Comparison of ENCODE assay signal across 33 mouse cellular contexts in genomic region chr3:58719461-58720230, GRCm38 (mm10). TPM values are rescaled to one million over a fixed set of nuclear protein-coding genes. Genes with fewer than 3 reads are reported as not detected.
DNase-seq lines count a peak whose midpoint lies in the region; ATAC-seq lines count a peak whose summit lies in the region.
"Had no signal": no experiment of that assay in that cellular context is flagged by ENCODE, and none has a peak within 500 bp of the region (broad histone marks: within the 10 kb centered on the region; RNA-seq: fewer than 3 reads in every experiment).

No protein-coding gene starts in this region.

- no peaks in the 10 kb centered on the region for H3K4me1 ChIP-seq in midbrain, embryonic 11.5 days (ENCODE audit: control insufficient read depth, insufficient read depth, low read length)
- H3K4me1 ChIP-seq in midbrain, embryonic 15.5 days, result no peaks in the 10 kb centered on the region
- H3K4me1 ChIP-seq: forebrain, embryonic 10.5 days; heart, embryonic 15.5 days; hindbrain, embryonic 12.5 days; limb, embryonic 13.5 days; megakaryocyte, embryonic 14.5 days; midbrain, embryonic 13.5 days; neural tube, embryonic 15.5 days had no signal

- no peak overlapping the region for H3K4me3 ChIP-seq in midbrain, embryonic 11.5 days (ENCODE audit: low read depth, low read length)
- no peak overlapping the region for H3K4me3 ChIP-seq in midbrain, embryonic 15.5 days
- H3K4me3 ChIP-seq: embryonic facial prominence, embryonic 13.5 days; forebrain, embryonic 10.5 days; heart, embryonic 10.5 days; heart, embryonic 15.5 days; hindbrain, embryonic 12.5 days; left cerebral cortex, adult 2 months; limb, embryonic 13.5 days; liver, embryonic 12.5 days; megakaryocyte, embryonic 14.5 days; midbrain, embryonic 13.5 days; neural tube, embryonic 15.5 days had no signal

- peak; percentile 36 for DNase-seq in adrenal gland, adult 8-10 months
- DNase-seq in adrenal gland, postnatal 4 days (ENCODE audit: low spot score in 2 of 2), result no peak
- peak; percentile 13 for DNase-seq in layer of hippocampus, adult 11-12 months (ENCODE audit: low spot score)
- DNase-seq in layer of hippocampus, postnatal 36 days, result no peak
- peak; percentile 60 for DNase-seq in midbrain, embryonic 11.5 days (ENCODE audit: low spot score, missing footprints)
- no peak for DNase-seq in ovary, postnatal 10 days (ENCODE audit: low spot score)
- DNase-seq: cerebellum, adult 18-20 months; cerebellum, postnatal 10 days; gastrocnemius, postnatal 10 days; kidney, adult 9 months; kidney, postnatal 10 days; lung, adult 18-20 months; lung, postnatal 4 days; right cerebral cortex, postnatal 4 days; thymus, adult 2 months; thymus, postnatal 4 days had no signal

- no peak overlapping the region for H3K4me2 ChIP-seq in midbrain, embryonic 11.5 days
- H3K4me2 ChIP-seq in midbrain, embryonic 15.5 days, result no peak overlapping the region
- H3K4me2 ChIP-seq: embryonic facial prominence, embryonic 13.5 days; heart, embryonic 15.5 days; hindbrain, embryonic 12.5 days; limb, embryonic 13.5 days; liver, embryonic 12.5 days; midbrain, embryonic 13.5 days; neural tube, embryonic 15.5 days had no signal

- H3K9me3 ChIP-seq in midbrain, embryonic 11.5 days (ENCODE audit: control insufficient read depth, low read length), result no peaks in the 10 kb centered on the region; the same call in 1 of the 2 replicates
- no peaks in the 10 kb centered on the region for H3K9me3 ChIP-seq in midbrain, embryonic 15.5 days
- H3K9me3 ChIP-seq: embryonic facial prominence, embryonic 13.5 days; heart, embryonic 10.5 days; heart, embryonic 15.5 days; limb, embryonic 13.5 days; liver, embryonic 12.5 days; midbrain, embryonic 13.5 days; neural tube, embryonic 15.5 days had no signal

- H3K9ac ChIP-seq in midbrain, embryonic 11.5 days (ENCODE audit: low read length), result no peak overlapping the region
- H3K9ac ChIP-seq in midbrain, embryonic 15.5 days, result no peak overlapping the region
- H3K9ac ChIP-seq: embryonic facial prominence, embryonic 13.5 days; heart, embryonic 15.5 days; hindbrain, embryonic 12.5 days; limb, embryonic 13.5 days; liver, embryonic 12.5 days; midbrain, embryonic 13.5 days; neural tube, embryonic 15.5 days had no signal

- H3K27ac ChIP-seq in midbrain, embryonic 11.5 days (ENCODE audit: low read depth, low read length), result no peak overlapping the region
- no peak overlapping the region for H3K27ac ChIP-seq in midbrain, embryonic 15.5 days
- H3K27ac ChIP-seq: embryonic facial prominence, embryonic 13.5 days; forebrain, embryonic 10.5 days; heart, embryonic 10.5 days; heart, embryonic 15.5 days; hindbrain, embryonic 12.5 days; limb, embryonic 13.5 days; liver, embryonic 12.5 days; midbrain, embryonic 13.5 days; neural tube, embryonic 15.5 days; stomach, postnatal 0 days had no signal

- WGBS in midbrain, embryonic 11.5 days, result 77% methylated on average over 9 of the region's 9 CpGs
- WGBS in midbrain, embryonic 15.5 days, result 62% methylated on average over 9 of the region's 9 CpGs

- H3K36me3 ChIP-seq in midbrain, embryonic 11.5 days (ENCODE audit: control insufficient read depth, insufficient read depth, low read length), result no peaks in the 10 kb centered on the region
- H3K36me3 ChIP-seq in midbrain, embryonic 15.5 days (replicated peaks), result no peaks in the 10 kb centered on the region
- H3K36me3 ChIP-seq: embryonic facial prominence, embryonic 13.5 days; forebrain, embryonic 10.5 days; G1E; heart, embryonic 10.5 days; heart, embryonic 15.5 days; hindbrain, embryonic 12.5 days; limb, embryonic 13.5 days; liver, embryonic 12.5 days; midbrain, embryonic 13.5 days; neural tube, embryonic 15.5 days had no signal

- no peak for ATAC-seq in midbrain, embryonic 11.5 days (ENCODE audit: low FRiP score)
- no peak for ATAC-seq in midbrain, embryonic 15.5 days (replicated peaks)
- ATAC-seq: forebrain, embryonic 16.5 days; intestine, postnatal 0 days; liver, embryonic 12.5 days; lung, postnatal 0 days; midbrain, embryonic 13.5 days had no signal

- H3K27me3 ChIP-seq in midbrain, embryonic 11.5 days (ENCODE audit: control insufficient read depth, insufficient read depth, low read length), result no peaks in the 10 kb centered on the region
- H3K27me3 ChIP-seq in midbrain, embryonic 15.5 days (replicated peaks), result no peaks in the 10 kb centered on the region
- H3K27me3 ChIP-seq: embryonic facial prominence, embryonic 13.5 days; heart, embryonic 15.5 days; hindbrain, embryonic 12.5 days; limb, embryonic 13.5 days; liver, embryonic 12.5 days; midbrain, embryonic 13.5 days; neural tube, embryonic 15.5 days had no signal

RNA-seq across cellular contexts. Expression of gene Siah2, which starts 27.4 kb away (rescaled TPM):
- 10 to 100 TPM; 14.2 to 23.9 (median 15.3) TPM for total RNA-seq in adrenal gland, adult 8-10 months (2022)
- total RNA-seq in adrenal gland, postnatal 4 days (2021), result 10 to 100 TPM; 15.0 to 16.5 TPM
- 10 to 100 TPM; 18.0 to 20.7 TPM for total RNA-seq in layer of hippocampus, postnatal 36 days (2021)
- polyA plus RNA-seq in midbrain, embryonic 11.5 days (2014; fragmentation: Nextera tagmentation; extraction: Ambion mirVana), result 3.7 and 4.0 TPM in 2 replicates
- 9.9 and 10.2 TPM in 2 replicates for polyA plus RNA-seq in midbrain, embryonic 15.5 days (2015; fragmentation: Nextera tagmentation; extraction: Ambion mirVana)

Comparison
In these comparisons a context has a peak if more than half of its experiments do, and no peak if none do; other contexts are left out.
1. DNase-seq: peak in adrenal gland, adult 8-10 months (single experiment), layer of hippocampus, adult 11-12 months (single experiment) and midbrain, embryonic 11.5 days (single experiment); none in adrenal gland, postnatal 4 days (0 of 2), layer of hippocampus, postnatal 36 days (0 of 2) and ovary, postnatal 10 days (single experiment).